Mouse (Mus musculus): ENCODE data around the gene Olfr589.

DNA sequence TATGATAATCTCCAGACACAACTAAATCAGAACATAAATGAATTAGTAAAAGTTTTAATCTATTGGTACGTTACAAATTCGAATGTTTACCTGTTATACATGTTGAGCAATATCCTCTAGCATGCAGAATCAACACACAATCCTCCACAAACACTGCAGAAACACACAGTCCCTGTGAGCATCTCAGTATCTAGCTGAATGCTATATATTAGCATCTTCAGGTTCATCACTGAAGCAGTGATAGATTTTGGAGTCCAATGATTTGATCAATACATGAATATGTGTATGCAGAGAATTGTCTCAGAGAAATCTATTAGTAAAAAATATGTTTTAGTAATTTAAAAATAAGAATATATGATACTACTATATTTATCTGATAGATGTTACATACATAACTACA, at the start of gene Olfr589:
- TF ChIP-seq EP300 (IDR thresholded peaks at IDR 0.05; ENCODE audit: insufficient read depth, low read depth, low read length) (no peak), CTCF (IDR thresholded peaks at IDR 0.05; ENCODE audit: low read depth, low read length) (no peak)
